Mouse (Mus musculus) heart, postnatal 25 days (tissue): Measurements from ENCODE around the gene Rasgrp2. TPM values are rescaled to one million over a fixed set of nuclear protein-coding genes. Genes with fewer than 3 reads are reported as not detected.

Experiments
- DNase-seq: peaks from one replicate; pipeline ENCODE4 v3.0.0; 2022; ENCODE audit warnings: low spot score
- intact Hi-C: fragments of 180-260 bp; cut with DNase I; formaldehyde crosslinking; loops from one replicate; pipeline ENCODE4 v1.15.1; 2025
- total RNA-seq, 2 experiments: library from RNA; stranded (reverse); gene quantifications; 2 replicates each; pipeline ENCODE4 v1.2.3; 2021

Gene Rasgrp2
- total RNA-seq, 2 experiments from 2014 or later, result 43.2 to 55.2 TPM

GRCm38 (mm10) chr19:6462841-6463240 is 63.7 kb downstream of the Rasgrp2 start:
- intact Hi-C loops, result no loop called here
- DNase-seq, result no peak

- DNase-seq, result no peak
- intact Hi-C loops, result no loop called here
These were observed 65.3 kb downstream of the Rasgrp2 start for GRCm38 (mm10) chr19:6464306-6465071.

Other genes starting within 250 kb of the Rasgrp2 start
- not detected for gene Majin, start 215.0 kb upstream of the Rasgrp2 start, total RNA-seq
- gene Gpha2, start 173.0 kb upstream of the Rasgrp2 start, total RNA-seq, result not detected
- 10 to 100 TPM; 33.6 to 38.0 TPM for gene Ppp2r5b, start 163.5 kb upstream of the Rasgrp2 start, total RNA-seq
- gene Atg2a, start 157.7 kb upstream of the Rasgrp2 start, total RNA-seq, result 10 to 100 TPM; 22.0 to 22.2 TPM
- gene Ehd1, start 122.6 kb upstream of the Rasgrp2 start, total RNA-seq, result 100 to 1,000 TPM; 119 to 139 TPM
- 10 to 100 TPM in 1 of 2 experiments, 1 to 10 TPM in 1; 9.4 to 12.0 TPM for gene Cdc42bpg, start 92.9 kb upstream of the Rasgrp2 start, total RNA-seq
- gene Men1, start 64.4 kb upstream of the Rasgrp2 start, total RNA-seq, result 10 to 100 TPM; 12.4 to 14.5 TPM
- 10 to 100 TPM; 42.6 to 44.3 TPM for gene Map4k2, start 58.2 kb upstream of the Rasgrp2 start, total RNA-seq
- gene Sf1, start 35.6 kb upstream of the Rasgrp2 start, total RNA-seq, result 10 to 100 TPM; 76.1 to 88.8 TPM
- gene Pygm, start 14.9 kb upstream of the Rasgrp2 start, total RNA-seq, result 1,000 to 10,000 TPM; 1,128 to 1,145 TPM
- gene Nrxn2, start 19.4 kb downstream of the Rasgrp2 start, total RNA-seq, result 1 to 10 TPM; 3.4 to 4.4 TPM
- not detected for gene Slc22a12, start 143.7 kb downstream of the Rasgrp2 start, total RNA-seq